Mouse (Mus musculus): ENCODE measurements around the gene Hist2h2ac.
A peak's percentile ranks its signal among the peaks of the same experiment; 100 is the strongest.
"Not testable (repeated sequence)": the region's sequence is repeated elsewhere in the genome, so short reads cannot be mapped to it uniquely, and the experiment has no call there.

Gene Hist2h2ac

DNA sequence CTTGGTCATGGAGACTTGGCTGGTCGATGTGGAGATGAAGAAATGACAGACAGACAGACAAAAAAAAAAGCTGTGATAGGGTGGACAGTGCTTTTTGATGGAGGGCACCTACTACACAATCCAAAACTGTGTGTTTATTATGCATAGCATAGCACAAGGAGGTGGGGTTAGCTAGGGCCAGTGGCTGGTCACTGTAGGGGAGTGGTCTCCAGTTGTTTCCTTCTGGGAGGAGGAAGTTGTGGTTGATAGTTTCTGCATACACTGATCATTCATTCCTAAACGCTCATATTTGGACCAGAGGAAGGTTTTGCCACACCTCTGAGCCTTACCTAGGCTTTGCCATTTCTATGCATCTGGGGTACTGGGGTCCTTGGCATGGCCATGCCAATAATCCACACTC is 9.7 kb upstream of the Hist2h2ac start:
- no peak for DNase-seq (ENCODE audit: low read depth, low spot score)

DNA sequence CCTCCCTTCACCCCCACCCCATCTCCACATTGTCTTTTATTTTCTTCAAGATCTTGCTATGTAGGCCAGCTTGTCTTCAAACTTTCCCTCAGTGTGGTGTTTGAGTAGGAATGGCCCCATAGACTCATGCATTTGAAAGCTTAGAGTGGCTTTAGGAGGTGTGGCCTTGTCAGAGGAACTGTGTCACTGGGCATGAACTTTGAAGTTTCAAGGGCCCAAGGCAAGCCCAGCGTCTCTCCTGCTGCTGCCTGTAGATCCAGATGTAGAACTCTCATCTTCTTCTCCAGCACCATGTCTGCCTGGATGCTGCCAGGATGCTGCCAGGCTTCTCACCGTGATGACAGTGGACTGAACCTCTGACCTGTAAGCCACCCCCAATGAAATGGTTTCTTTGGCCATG is 8.1 kb upstream of the Hist2h2ac start:
- no peak for DNase-seq (ENCODE audit: low read depth, low spot score)

DNA sequence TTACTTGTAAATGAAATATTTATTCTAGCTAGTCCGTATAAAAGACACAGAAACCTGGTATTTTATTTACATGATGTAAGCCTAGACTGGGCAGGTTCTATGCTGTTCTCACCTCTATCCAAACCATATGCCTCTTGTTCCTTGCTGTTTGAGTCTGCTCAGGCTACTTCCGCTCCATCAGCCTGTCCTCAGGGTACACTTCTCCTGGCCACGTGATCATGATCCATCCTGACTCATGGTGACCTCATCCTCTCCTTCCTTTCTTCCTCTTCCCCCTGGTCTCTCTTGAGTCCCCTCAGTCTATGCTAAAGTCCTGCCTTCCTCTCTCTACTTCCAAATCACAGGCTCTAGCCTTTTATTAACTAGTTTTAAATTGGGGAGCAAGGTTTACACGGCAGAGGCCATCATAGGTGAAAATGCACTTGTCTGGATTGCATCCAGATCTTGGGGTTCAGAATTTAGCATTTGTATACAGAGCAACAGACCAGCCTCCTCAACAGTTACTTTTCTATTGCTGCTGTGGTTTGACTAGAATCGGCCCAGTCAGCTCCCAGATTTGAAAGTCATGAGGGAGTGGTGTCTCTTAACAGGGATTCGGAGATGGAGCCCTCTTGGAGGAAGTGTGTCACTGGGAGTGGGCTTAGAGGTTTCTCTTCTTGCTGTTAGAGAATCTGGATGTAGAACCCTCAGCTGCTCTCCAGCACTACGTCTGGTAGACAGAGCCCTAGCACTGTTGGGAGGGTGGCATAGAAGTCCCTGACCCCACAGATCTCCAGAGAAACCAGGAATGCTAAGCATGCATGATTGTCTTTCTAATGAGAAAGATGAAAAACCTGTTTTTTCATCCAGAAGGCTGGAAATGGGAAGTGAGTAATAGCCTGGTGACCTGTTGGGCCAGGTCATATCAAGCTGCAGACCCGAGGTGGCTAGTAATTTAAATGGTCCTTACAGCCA is 6.3 kb upstream of the Hist2h2ac start:
- DNase-seq (ENCODE audit: low read depth, low spot score) = no peak

DNA sequence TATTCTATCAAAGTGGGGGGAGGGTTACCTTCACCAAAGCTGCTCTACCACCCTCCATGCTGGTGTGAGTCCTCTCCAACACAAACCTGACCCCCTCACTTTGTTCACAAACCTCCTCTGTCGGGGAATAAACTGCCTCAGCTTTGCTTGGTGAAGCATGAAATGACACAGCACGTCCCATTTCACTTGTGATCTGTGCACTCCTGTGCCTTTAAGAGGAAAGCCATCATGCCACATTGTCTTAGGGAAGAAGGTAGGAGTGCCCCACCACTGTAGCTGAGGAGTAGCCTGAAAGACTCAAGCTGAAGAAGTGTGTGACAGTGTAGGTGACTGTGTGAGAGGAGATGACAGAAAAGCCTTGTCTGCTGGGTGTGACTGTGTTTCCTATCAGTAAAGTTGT is 4.7 kb upstream of the Hist2h2ac start:
- DNase-seq (ENCODE audit: low read depth, low spot score) = no peak

DNA sequence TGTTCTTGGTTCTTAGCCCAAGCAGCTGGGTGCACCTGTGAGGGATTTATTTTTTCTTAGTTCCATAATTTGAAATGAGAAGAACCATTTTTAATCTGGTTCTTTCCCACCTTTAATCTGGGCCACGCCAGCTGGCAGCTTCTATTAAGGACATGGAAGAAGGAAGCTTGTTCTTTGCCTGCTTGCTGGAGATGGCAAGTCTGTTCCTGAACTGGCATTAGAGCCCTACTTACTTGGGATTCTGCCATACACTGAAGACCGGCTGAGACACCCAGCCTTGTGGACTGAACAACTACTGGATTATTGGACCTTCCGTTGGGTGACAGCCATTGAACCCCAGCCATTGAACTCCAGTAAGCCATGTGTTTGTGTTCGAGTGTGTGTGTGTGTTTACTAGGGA is 2.1 kb upstream of the Hist2h2ac start:
- DNase-seq (ENCODE audit: low read depth, low spot score) = no peak

DNA sequence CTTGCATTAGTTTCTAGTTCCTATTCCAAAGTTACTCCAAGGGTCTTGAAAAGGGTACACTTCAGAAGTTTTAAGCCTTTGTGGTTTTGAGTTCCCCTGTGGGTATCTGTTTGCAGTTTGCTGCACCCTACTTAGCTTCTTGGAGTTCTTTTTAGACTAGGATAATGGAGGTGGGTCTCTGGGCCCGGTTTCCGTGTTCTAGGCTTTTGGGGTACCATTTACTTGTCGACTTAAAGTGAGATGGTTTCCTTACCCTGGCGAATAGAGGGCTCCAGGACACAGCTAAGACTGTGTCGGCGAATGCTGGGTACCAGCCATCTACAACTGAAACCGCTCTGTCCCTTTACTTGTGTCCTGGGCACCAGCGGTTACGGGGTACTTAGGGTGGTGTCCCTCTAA is 959 bp upstream of the Hist2h2ac start:
- no peak for DNase-seq (ENCODE audit: low read depth, low spot score)

DNA sequence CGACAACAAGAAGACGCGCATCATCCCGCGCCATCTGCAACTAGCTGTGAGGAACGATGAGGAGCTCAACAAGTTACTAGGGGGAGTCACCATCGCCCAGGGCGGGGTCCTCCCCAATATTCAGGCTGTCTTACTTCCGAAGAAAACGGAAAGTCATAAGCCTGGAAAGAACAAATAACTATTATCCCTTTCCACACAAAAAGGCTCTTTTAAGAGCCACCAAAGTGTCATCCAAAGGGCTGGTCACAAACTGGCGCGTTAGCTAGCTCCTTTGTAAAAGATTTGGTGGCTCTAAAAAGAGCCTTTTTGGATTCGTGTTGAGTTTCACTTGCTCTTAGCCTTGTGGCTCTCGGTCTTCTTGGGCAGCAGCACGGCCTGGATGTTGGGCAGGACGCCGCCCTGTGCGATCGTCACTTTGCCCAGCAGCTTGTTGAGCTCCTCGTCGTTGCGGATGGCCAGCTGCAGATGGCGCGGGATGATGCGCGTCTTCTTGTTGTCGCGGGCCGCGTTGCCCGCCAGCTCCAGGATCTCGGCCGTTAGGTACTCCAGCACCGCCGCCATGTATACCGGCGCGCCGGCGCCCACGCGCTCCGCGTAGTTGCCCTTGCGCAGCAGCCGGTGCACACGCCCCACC is 432 bp downstream of the Hist2h2ac start:
- DNase-seq (ENCODE audit: low read depth, low spot score) = not testable (repeated sequence)

DNA sequence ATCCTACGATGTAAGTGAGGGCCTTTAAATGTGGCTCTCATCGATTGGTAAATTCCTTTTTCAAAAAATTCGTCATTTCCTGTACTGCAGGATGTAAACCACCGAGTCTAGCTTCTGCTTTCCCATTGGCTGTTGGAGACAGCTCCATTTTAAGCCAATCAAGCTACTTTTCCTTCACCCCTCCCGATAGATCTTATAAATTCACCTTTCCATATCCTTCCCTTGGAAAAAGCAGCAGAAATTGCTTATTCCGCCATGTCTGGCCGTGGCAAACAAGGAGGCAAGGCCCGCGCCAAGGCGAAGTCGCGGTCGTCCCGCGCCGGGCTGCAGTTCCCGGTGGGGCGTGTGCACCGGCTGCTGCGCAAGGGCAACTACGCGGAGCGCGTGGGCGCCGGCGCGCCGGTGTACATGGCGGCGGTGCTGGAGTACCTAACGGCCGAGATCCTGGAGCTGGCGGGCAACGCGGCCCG is 984 bp downstream of the Hist2h2ac start, which contains the start of the genes Bola1 and Hist2h2ab:
Bola1 (minus strand) TSS at position 49 of the 470 bp plus-strand sequence.
Hist2h2ab (plus strand) TSS at position 205 of the 470 bp plus-strand sequence.
- DNase-seq (ENCODE audit: low read depth, low spot score) = peak; percentile 88

DNA sequence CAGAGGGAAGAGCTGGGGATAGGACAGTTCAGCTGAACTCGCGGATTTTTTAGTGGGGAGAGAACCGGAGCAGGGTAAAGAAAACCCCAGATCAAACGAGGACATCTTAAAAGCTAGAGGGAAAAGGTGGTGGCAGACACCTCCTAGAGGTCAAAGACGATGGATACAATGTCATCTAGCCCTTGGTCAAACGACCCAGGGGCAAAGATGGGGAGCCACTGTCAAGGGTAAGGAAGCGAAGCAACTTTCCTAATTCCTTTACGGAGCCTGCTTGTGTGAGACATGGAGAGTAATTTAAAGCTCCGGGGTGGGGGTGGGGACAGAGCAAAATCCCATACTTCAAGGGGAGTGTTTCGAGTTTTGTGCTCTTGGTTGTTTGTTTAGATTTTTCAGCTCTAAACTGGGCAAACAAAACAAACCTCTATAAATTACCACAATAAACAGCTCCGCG is 1.5 kb downstream of the Hist2h2ac start:
- DNase-seq (ENCODE audit: low read depth, low spot score) = no peak

DNA sequence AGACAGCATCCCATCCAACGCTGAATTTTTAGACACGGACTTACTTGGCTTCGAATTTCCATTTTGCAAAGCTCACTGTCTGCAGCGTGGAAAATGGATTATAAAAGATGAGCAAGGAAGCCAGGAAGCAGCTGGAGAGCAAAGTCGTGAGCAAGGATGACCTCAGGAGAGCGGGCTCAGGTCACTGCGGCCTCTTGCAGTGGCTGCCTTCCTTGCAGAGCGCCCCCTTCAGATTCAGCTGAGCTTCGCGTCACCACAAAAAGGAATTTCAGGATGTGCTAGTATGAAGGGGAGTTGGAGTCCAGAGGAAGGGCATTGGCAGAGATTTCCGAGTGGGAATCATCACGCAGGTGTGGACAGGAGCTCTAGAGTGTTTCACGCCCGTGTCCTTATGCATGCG is 11.4 kb downstream of the Hist2h2ac start:
- no peak for DNase-seq (ENCODE audit: low read depth, low spot score)

DNA sequence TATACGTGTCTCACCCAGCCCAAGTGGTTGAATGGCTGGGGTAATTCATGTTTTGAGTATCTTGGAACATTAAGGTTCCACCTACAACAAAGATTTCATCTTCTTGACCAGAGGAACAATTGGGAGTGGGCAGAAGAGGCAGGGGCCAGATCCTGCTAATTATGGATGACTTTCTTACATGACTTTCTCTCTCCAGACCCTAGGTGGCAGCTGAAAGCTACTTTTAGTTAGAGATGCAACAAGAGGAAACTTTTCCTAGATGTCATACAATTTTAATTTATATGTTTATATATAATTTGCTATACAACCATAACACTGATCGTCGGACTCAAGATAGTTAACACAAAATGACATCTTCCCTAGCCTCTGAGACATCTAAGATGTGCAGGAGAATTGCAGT is 12.9 kb downstream of the Hist2h2ac start:
- no peak for DNase-seq (ENCODE audit: low read depth, low spot score)

DNA sequence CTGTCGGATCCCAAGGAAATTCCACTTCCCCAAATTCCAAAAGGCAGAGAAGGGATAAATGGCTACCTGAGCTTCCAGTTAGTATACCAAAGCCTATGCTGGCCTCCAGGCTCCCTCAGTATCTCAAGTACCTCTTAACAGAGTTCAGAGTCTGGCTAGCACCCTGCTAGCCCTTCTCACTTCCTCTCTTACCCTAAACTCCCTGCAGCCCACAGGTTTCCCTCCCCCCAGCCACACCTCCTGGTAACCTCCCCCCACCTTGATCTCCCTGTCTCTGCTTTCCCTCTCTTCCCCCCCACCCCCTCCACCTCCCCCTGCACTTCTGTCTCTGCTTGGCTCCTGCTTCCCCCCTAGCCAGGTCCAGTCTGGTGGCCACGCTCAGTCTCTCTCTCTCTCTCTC is 20.9 kb downstream of the Hist2h2ac start:
- no peak for DNase-seq (ENCODE audit: low read depth, low spot score)

DNA sequence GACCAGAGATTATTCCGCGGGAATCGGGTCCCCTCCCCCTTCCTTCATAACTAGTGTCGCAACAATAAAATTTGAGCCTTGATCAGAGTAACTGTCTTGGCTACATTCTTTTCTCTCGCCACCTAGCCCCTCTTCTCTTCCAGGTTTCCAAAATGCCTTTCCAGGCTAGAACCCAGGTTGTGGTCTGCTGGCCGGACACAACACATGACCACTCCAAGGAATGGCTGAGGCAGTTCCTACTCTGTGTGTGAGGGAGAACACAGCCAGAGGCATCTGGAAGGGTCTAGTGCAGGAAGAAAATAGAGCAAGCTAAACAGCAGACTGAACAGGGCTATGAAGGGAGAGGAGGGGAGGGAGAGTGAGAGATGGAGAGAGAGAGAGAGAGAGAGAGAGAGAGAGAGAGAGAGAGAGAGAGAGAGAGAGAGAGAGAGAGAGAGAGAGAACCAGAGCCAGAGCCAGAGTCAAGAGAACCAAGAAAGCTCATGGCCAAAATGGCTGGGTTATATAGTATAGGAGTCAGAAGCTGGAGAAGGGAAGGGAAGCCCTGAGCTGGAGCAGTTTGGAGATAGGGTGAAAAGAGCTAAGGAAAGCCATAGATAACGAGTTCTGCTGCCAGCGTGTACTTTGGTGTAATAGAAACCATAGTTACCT is 22.0 kb downstream of the Hist2h2ac start:
- not testable (repeated sequence) for DNase-seq (ENCODE audit: low read depth, low spot score)

DNA sequence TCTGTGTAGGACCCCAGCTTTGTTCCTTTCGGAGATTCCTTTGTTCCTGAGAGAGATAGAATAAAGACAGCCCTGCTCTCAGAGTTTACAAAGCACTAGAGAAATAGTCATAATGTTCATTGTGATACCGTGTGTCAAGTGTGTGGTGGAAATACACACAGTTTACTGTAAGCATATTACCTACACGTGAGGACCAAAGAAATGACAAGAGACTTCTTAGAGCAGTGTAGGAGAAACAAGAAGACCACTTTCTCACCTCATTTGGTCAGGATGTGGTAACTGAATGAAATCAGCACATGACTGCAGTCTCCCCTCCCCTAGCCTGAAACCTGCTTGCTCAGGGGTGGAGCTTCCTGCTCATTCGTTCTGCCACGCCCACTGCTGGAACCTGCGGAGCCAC is 22.5 kb downstream of the Hist2h2ac start:
- no peak for DNase-seq (ENCODE audit: low read depth, low spot score)

DNA sequence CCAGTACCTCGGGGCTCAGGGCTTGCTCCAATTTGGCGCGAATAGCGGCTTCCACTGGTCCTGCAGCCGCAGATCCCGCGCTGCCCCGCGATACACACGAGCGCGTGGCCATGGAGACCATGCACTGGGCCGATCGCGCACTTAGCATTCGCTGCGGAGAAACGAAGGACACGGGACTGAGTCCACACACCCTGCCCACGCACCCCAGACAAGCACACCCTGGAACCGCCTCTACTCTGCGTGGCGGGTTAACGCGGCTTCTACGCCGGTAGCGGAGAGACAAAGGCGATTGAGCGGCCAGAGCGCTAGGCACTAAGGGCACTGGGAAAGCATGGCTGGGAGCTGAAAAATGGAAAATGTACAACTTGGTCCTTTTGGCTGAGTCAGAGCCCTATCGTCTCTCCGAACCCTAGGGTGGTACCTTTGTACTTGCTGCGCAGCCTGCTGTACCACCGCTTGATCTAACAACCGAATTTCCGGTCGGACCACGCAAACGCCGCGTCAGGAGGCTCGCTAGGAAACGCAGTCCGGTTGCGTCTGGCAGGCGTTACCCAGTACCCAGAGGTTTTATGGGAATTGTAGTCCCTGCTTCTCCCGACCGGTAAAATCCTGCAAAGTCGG is 23.4 kb downstream of the Hist2h2ac start:
- peak; percentile 89 for DNase-seq (ENCODE audit: low read depth, low spot score)

DNA sequence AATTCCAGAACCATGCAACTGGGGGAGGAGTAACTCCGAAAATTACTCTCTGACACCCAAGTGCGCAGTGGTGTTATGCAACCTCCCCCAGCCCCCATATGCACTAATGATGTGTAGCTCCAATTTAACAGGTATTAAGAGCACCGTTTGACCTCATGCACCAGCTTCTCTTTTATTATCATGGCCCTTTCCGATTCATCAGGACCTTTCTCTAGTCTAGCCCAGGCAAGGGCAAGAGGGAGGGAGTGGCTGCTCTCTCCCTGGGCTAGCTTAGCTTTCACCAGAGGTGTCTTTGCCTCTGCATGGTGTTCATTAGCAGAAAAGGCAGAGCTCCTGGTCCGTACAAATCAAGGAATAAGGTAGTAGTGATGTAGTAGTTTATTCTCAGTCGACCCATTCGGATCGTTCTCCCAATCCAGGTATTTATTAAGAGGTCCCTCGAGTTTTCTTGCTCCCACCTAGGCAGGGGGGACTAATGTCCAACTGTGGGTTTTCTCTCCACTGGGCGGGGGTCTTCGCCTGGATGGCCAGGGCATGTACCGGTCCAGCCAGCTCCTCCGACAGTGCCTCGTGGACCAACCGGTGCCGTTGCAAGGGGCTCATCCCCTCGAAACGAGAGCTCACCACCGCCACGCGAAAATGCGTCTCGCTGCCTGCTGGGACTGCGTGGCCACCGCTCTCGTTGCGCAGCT is 24.1 kb downstream of the Hist2h2ac start:
- no peak for DNase-seq (ENCODE audit: low read depth, low spot score)

DNA sequence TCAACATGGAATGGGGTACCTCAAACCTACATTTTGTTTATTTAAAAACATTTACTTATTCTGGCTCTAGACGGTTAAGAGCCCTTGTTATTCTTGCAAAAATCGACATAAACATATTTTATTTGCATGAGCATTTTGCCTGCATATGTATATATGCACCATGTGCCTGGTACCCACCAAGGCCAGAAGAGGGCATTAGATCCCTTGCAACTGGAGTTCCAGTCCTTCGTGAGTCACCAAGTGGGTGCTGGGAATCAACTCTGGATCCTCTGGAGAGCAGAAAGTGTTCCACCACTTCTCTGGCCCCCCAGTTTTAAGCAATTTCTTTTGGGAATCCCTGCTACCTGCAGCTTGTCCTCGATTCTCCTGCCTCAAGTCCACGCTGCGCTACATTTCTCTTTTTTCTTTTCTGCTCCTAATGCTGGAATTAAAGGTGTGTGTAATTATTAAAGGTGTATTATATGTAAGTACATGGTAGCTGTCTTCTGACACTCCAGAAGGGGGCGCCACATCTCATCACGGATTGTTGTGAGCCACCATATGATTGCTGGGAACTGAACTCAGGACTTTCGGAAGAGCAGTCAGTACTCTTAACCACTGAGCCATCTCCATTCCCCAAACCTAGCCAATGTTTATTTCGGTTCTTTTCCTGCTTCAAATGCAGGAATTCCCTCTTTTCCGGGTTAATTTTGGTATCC is 24.9 kb downstream of the Hist2h2ac start:
- DNase-seq (ENCODE audit: low read depth, low spot score) = no peak

DNA sequence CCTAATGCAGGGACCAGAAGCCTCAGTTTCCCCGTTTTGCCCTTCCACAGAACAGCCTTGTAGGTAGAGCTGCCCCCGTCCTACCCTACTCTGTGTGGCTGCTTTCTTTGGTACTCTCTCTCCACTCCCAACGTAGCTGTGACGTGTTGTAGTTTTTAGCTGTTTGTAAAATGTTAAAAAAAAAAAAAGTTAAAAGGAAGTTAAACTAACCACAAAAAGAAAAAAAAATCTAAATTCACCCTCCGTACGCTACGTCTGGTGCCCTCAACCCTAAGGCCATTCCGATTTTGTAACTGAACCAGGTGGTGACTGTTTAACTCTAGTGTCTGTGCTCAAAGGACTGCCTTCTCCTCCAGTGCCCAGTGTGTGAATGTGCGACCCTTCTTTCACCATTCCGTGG is 25.7 kb downstream of the Hist2h2ac start:
- DNase-seq (ENCODE audit: low read depth, low spot score) = no peak

DNA sequence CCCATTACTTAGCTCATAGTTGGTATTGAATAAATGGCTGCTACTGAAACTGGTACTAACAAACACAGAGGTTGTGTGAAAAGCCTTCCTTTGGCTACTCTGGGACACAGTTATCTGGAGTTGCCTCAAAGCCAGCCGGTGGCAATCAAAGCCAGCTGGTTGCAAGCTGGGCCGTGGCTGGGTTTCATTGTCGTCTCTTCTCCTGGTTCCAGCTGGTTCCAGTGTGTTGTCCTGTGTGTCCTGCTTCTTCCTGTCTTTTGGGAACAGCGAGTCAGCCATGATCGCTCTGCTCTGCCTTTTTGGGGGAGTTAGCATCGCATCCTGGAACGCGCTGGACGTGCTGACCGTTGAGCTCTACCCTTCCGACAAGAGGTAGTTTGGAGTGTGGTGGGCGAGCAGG is 27.7 kb downstream of the Hist2h2ac start:
- no peak for DNase-seq (ENCODE audit: low read depth, low spot score)

DNA sequence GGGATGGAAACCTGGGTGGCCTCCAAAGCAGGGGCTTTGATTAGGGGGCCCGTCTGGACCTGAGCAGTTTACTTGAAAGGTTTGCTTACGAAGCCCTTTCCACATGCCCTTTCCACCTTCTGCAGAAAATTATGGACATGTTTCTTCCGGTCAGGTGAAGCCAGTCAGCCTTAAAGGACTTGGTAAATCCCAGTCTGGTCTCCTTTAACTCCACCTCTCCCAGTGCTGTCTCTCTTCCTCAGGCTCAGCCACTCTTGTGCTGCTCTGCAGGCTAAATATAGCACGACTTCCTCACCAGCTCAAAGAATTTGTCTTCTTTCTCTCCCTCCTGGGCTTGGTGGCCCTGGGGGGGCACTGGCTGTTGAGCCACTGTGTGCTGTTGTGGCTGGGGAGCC is 38.3 kb downstream of the Hist2h2ac start:
- no peak for DNase-seq (ENCODE audit: low read depth, low spot score)
